Mouse (Mus musculus): ENCODE results near the gene BC034090.
"Not testable (repeated sequence)": the region's sequence is repeated elsewhere in the genome, so short reads cannot be mapped to it uniquely, and the experiment has no call there.

The BC034090 gene

DNA sequence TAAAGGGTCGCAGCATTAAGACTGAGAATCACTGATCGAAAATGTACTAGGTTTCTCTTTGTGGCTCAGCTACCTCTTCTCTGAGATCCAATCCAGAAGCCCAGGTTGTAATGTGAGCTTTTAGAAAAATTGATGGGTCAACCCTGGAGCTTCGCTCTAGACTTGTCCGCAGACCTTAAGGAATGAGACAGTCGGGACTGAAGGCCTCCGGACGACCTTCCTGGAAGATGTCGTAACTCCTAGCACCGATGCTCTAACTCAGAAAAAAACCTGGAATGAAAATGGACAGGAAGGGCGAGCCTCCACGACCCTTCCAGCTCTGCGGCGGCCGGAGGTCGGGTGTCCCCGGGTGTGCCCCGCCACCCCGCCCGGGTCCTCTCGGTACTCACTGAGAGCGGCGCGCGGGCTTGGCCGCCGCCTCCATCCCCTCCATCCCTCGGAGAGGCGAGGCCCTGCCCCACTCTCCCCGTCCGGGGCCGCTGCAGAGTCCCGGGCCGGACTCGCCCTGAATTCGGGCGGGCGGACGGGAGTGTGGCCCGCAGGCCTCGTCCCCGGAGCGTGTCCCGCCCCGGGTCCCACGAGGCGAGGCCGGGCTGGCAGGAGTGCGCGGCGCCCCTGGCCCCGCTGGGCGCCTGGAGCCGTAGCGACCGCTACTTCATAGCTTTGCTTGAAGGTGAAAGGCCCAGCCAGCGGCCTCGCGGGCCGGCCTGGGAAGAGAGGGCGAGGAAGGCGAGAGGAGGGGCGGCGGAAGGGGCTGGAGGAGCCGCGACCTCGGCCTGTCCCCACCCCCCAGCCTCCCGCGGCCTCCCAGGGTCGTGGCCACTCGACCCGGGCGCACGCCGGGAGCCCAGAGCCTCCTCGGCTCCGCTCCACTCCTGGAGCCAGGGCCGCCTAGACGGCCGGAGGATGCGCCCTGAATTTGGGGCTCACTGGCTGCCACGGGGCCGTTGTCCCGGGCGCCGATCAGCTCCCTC is at the start of gene BC034090:
TSS of gene BC034090 (minus strand) at position 648 of the 974 bp plus-strand sequence.
- DNase-seq (ENCODE audit: low read depth, low spot score) = no peak

DNA sequence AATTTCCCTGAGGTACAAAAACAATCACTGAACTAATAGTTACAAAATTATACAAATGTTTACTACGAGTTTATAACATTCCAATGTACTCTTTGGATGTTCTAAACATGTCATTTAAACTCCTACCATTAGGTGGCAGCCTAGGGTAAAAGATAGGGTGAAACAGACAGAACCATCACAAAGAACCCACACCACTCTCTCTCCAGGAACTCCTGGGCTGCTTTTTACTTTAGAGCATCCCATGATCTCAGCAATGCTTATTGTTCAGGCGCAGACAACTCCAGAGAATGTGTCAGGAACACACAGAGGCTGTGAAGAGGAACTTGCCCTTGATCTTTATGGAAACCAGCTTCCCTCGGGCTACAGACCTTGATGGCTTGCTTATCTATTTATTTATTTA is 49.2 kb upstream of the BC034090 start:
- peak; percentile 18 for DNase-seq (ENCODE audit: low read depth, low spot score)

DNA sequence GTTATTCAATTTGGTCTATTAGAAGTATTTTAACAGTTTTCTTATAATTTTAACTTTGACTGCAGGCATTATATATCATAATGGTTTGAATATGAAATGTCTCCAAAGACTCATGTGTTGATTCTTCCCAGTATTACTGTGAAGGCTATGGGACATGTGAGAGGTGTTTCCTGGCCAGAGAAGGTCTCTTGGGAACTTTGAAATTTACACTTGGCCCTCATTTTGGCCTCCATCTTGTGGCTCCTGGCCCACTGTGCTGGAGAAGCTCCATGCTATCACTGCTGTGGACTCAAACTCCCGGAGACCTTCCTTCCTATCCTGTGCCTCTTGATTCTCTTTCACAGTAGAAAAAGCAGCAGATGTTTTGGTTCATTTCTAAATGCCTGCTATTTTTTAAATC is 45.2 kb upstream of the BC034090 start:
- DNase-seq (ENCODE audit: low read depth, low spot score) = no peak

DNA sequence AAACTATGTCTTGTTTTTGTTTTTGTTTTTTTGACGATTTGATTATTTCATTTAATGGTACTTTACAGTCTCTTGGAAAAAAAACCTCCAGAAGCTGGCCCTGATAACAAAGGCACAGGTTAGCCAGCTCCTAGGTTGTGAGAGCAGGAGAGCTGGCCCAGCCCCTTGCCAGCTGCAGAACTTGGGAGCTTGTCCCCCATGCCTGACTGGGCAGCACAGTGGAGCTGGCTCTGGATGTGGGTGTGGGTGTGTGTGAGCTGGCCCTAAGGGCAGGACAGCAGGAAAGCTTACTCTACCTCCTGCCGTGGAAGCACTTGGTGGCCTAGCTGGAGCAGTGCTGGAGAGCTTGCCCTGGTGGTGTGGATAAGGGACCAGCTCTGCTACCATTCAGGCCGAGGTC is 43.8 kb upstream of the BC034090 start:
- DNase-seq (ENCODE audit: low read depth, low spot score) = no peak

DNA sequence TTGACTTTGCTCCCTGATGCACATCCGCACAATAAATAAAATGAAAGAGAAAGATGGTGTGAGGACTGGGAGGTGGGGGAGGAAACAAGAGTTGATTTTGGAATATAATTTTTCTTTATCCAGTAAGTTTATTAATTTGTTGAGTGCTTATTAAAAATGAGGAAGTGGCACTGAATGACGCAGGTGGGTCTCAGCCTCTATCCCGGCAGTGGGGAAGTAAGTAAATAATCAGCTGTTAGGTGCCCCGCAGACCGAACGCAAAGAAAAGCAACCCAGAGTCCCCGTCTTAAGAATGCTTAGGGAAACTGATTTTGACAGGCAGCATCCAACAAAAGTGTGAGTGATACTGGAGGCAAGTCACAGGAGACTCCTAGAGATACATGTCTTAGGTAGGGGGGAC is 39.6 kb upstream of the BC034090 start:
- DNase-seq (ENCODE audit: low read depth, low spot score) = no peak

DNA sequence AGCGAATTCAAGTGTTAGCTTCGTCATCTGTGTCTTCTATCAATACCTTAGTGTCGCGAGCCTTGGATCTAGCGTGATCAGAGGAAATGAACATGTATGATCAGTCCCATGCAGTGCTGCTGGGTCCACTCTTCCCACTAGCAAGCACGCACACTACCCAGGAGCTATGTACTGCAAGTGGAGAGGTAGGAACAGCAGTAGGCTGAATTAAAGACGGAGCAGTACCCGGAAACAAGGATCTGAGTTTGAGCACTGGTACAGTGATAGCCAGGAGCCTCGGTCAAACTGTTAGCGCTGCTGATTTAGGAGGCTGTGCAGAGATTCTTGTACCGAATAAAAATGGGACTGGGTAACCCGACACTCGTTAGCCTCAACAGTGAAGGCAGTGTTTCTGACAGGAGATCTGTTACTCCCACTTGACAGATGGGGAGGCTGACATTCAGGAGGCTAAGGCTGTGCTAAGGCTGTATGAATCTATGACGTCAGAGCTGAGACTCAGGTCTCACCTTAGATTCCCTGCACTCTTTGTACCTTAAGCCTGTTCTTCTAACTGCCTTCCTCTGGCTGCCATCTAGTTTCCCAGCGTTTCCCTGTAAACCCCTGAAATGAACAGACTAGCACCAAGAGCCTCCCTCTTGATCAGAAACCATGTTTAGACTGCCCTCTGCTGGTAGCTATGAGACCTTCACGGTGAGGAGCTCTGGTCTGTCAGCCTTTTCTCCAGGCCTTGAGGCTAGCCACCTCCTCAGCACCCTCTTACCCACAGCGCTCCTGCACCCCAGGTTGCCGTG is 37.0 kb upstream of the BC034090 start:
- peak; percentile 48 for DNase-seq (ENCODE audit: low read depth, low spot score)

DNA sequence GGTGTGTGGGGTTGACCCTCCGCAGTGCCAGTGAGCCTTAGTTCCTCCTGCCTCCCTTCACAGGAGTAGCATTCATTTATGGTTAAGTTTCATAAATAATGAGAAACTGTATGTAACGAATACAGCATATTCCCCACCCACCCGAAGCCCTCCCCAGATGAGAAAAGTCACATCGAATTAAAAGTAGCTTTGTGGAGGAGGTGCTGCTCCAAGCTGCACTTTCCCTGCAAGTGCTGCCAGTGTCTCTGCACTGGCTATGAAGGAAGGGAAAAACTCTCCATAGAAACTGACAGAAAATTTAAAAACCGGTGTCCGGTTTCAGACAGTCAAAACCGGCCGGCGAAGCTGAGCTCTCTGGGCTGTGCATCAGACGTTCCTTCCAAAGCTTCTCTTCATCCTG is 36.1 kb upstream of the BC034090 start:
- no peak for DNase-seq (ENCODE audit: low read depth, low spot score)

DNA sequence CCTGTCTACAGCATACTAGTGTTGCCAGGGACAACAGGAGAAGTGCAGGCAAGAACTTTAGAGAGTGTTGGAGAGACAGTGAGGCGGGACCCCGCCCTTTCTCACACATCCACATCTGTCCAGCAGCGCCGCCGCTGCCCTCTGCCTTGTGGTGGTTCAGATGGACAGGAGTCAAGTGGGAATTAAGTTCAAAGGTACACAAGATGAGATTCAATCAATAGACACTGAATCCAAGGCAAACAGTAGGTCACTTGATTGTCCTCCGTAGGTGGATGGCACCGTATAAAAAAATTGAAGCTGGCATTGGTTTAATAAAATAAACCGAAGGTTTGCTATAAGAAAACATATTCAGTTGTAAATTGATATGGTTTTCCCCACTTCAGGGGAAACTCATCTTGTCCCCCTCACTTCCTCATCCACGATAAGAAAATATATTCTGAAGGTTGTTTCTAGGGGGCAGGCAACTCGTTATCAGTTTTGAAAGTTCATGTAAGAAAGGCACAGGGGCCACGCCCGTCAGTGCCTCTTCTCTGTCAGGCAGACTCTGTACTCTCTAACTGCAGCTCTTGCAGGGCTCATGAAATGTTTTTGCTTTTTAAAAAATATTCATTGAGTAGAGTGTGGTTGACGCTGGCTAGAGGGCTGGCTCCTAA is 32.3 kb upstream of the BC034090 start:
- DNase-seq (ENCODE audit: low read depth, low spot score) = no peak

DNA sequence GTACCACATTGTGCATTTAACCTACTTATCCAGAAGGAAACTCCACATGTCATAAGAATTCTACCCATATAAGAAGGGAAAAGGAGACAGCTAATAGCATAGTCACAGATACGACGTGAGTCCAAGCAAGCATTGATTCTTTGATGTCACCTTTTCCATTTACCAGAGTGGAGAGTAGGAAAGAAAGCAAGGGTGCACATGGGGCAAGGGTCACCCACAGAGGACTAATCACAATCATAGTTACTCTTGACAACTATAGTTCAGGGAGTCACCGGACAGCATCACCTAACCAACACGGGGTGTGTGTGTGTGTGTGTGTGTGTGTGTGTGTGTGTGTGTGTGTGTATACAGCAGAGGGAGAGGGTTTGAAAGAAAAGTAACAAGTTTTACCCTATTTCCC is 31.5 kb upstream of the BC034090 start:
- DNase-seq (ENCODE audit: low read depth, low spot score) = no peak

DNA sequence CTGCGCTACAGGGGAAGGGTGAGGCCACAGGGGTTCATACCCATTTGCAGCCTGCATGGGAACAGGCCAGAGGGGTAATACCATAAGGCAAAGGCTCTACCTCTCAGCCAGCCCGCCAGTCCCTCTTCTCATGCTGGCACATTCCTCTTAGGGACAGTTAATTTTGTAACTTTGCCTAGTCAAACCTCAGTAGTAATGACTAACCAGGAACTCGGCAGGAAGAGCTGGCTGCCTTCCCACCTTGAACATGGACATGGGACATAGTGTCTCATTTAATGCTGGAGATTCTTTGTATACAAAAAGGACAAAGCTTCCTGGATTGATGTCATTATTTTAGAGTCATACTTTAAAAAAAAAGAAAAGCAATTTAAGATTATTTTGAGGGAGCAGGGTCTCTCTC is 30.7 kb upstream of the BC034090 start:
- no peak for DNase-seq (ENCODE audit: low read depth, low spot score)

DNA sequence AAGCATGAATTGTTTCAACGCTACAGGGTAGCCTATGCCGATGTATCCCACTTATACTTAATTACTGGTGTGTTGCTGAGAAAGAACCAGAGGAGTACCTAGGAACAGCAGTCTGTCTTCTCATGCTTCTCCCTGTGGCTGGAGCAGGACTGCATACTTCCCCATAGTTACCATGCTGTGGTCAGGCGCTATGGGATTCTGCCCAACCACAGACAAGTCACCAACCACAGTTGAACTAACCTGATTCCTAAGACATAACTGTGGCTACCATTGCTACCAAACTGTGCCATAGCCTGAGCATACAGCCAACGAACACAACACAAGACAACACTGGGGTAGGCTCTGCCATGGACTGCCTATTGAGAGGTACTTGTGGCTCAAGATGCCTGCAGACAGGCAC is 28.7 kb upstream of the BC034090 start:
- no peak for DNase-seq (ENCODE audit: low read depth, low spot score)

DNA sequence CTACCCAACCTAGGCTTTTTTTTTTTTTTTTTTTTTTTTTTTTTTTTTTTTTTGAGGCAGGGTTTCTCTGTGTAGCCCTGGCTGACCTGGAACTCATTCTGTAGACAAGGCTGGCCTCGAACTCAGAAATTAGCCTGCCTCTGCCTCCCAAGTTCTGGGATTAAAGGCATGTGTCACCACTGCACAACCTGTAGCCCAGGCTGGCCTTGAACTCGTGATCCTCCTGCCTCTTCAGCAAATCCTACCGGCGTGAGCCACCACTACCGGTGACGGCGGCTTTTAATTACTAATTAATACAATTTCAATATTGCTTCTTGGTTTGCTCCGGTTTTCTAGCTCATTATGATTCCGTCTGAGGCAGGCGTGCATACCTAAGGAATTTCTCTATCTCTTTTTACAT is 18.3 kb upstream of the BC034090 start:
- DNase-seq (ENCODE audit: low read depth, low spot score) = not testable (repeated sequence)

DNA sequence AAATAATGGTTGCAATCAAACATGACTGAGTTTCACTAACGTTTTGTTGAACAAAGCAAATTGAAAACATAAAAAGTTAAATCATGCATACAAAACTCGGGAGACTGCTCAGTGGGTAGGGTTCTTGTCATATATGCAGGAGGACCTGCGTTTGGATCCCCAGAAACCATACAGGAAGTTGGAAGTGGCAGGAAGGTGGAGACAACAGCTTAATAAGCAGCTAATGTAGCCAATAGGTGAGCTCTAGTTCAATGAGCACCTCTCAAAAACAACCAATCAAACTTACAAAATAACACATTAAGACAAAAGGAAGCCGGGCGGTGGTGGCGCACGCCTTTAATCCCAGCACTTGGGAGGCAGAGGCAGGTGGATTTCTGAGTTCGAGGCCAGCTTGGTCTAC is 10.1 kb upstream of the BC034090 start:
- DNase-seq (ENCODE audit: low read depth, low spot score) = no peak

DNA sequence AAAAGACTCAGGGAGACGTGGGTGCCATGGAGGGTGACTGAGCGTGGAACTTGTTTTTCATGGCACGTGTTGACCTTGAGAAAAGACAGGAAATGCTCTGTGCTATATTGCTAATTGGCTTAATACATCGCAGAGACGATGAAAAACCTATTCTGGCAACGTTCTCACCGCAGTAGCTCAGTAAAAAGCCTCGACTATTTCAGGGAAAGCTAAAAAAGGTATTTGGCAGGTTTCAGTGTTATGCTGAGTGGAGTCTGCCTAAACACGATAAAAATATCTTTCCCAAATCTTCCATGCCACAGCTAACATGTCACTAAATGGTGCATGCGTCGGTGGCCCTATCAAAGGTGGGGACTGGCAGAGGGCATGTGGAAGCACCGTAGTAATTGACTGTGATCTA is 8.9 kb upstream of the BC034090 start:
- no peak for DNase-seq (ENCODE audit: low read depth, low spot score)

DNA sequence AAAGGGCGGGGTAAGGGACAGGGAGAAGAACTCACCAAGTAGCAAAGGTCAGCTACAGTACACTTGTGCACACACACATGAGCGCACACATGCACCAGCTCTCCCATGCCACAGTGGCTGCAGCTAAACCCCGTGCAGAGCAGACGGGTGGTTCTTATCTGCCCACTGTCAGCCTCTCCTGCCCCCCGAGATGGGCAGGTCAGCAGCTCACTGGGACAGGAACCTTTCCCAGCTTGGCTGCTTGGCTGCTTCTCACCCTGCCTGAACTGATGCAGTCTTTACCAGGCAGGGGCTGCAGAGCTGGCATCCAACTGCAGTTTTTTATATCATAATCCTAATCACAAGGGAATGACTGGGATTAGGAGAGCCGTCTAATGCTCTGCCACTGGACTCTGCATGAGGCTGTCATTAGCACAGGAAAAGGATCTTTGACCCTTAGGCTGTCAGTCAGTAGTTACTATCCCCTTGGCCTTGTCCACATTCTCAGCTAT is 8.4 kb upstream of the BC034090 start:
- no peak for DNase-seq (ENCODE audit: low read depth, low spot score)

DNA sequence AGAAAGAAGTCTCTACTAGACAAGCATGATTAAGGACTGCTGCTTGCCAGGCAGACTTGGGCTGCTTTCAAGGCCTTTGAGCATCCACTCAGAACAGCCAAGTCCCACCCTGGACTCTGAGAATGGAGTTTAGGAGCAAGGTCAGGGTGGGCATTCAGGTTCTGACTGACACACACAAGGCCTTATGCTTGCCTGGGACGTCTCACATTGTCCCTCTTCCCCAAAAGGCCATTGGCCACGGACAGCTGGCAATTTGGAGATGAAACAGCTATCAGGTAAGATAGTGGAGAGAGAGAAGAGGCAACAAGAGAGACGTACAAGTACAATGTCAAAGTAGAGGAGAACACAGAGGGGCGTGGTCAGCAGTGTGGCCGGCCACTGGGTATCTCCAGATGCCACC is 7.4 kb upstream of the BC034090 start:
- no peak for DNase-seq (ENCODE audit: low read depth, low spot score)

DNA sequence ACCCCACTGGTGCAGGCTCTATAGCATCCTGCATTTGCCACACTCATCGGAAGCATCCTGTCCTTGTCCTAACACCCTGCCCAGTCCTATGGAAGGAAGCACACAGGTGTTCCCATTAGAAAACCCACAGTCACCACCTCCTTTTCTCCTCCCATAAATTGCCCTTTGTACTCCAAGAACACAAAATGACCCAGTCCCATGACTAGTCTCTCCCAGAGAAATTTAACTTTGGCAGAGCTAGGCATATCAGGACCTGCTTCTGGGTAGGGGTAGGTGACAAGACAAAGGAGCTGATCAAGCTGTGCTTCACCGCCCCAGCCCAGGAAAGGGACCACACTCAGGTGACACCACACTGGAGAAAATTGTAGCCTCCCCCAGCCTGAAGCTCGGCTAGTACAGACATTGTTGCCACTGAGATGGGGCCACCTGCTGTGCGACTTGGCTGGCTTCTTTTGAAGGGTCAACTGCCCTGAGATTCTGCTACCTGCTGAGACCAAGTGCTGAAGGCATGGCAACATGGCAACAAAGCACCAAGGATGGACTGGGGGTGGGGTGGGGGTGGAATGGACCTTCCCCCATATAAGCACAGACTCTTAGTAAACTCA is 6.4 kb upstream of the BC034090 start:
- DNase-seq (ENCODE audit: low read depth, low spot score) = no peak

DNA sequence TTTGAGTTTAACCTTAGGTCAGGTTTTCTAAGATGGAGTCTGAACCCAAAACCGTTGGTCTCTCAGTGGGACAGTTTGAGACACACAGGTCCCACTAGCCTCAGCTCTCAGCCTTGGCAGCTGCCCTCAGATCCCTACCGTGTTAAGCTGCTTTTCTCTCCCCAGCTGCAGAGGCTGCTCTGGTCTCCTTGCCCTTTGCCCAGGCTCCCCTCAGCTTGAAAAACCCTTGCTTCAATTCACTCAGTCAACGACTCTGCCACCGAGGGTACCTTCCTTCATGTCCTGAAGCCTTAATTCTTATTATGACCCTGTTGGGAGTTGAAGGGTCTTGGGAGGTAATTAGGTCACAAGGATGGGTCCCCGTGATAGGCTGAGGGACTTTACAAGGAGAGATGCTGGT is 5.7 kb upstream of the BC034090 start:
- no peak for DNase-seq (ENCODE audit: low read depth, low spot score)

DNA sequence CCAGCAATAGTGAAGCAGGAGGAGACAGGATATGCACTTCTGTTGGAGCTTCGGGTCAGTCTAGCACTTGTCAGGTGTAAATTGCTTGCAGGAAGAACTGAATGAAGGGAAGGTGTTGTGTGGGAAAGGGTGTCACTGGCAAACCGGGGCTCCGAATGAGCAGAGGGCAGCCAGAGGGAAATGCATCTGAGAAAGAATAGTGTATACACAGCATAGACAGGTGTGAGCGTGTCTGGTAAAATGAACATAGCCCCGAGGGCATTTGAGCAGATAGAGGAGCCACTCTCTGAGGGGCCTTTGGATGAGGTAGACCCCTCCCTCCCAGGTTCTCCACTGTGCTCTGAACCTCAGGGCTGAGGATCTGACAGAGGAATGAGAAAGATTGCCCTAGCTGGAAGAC is 3.8 kb upstream of the BC034090 start:
- no peak for DNase-seq (ENCODE audit: low read depth, low spot score)

DNA sequence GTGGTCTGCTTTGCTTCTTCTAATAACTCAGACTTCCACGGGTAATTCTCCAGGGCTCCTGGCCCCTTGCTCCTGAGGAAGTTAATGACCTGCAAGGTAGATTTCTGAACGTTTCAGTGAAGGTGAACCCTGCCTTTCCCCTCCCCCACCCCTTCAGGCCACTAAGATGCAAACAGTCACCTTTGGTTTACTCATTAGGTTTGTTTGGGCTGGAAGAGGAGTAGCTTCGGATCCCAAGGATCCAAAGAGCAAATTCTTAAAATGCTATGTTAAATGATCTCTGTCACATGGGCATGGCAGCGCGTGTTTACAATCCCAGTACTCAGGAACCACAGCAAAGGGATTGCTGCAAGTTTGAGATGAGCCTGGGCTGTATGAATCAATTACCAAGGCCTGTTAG is 3.2 kb upstream of the BC034090 start:
- DNase-seq (ENCODE audit: low read depth, low spot score) = no peak

DNA sequence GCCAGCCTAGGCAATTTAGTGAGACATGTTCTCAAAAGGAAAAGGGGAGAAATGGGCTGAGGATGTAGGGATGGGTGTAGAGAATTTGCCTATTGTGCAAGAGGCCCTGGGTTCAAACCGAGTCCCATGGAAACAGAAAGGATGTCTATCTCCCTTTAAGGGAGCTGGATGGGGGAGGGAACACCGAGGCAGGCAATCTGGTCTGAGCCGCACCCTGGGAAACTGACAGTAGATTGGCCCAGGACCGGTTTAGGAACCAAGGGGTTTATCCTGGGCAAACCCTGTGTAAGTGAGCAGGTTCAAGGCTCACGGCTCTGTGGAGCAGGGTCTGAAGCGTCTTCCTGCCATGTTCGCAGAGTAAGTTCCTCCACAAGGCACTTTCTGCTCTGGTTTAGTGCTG is 1.3 kb upstream of the BC034090 start:
- DNase-seq (ENCODE audit: low read depth, low spot score) = no peak

DNA sequence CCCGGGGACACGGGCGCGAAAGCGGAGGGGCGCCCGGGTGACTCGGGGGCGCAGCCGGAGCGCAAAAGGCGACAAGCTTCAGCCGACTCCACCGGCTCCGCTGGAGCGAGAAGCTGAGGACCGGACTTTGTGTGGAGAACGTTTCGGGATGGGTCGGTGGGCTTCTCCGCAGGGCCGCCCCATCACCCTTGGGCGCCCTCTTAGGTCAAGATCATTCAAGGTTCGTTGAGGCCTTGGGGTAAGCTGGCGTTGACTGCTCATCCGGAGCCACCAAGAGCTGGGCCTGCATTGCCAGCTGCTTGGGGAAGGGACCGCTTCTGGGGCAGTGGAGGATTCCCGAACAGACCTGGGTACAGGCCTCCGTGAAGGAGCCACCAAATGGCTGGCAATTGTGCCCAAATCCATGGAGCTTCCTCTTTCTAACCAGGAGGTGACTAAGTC is 547 bp upstream of the BC034090 start:
- no peak for DNase-seq (ENCODE audit: low read depth, low spot score)

All from WW6 (cell line).